Mouse (Mus musculus) spleen, adult 12 weeks (tissue): Measurements from ENCODE around the gene Ltb.

Source experiments
- DNase-seq: peaks from one replicate; pipeline ENCODE4 v3.0.0; 2022; ENCODE audit warnings: low spot score

The Ltb gene

GRCm38 (mm10) chr17:35165451-35166155, 28.6 kb upstream of the Ltb start:
- DNase-seq: no peak

- peak; percentile 45 for DNase-seq
Measured at GRCm38 (mm10) chr17:35166352-35167035, 27.7 kb upstream of the Ltb start.

GRCm38 (mm10) chr17:35167794-35168193, 26.4 kb upstream of the Ltb start:
- no peak for DNase-seq

- no peak for DNase-seq
Measured at GRCm38 (mm10) chr17:35168541-35169207, 25.6 kb upstream of the Ltb start.

GRCm38 (mm10) chr17:35172445-35173234, 21.6 kb upstream of the Ltb start:
- DNase-seq: no peak

DNA sequence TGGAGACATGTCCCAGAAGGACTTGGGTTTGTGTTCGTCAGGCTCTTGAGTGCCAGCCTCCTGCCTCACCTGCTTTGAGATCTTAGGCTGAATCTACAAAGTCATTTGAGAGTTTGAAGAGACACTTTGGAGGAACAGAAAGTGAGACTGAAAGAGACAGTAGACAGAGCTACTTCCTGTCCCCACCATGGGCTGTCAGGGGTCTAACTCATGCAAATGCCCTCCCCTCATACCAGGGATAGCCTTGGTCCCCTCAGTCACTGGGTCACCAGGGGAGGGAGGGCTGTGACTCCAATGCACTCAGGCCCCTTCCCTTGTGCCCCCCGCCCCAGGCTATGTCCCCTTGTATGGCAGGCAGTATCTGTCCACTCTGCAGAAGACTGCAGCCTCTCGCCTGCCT, 20.9 kb upstream of the Ltb start:
- no peak for DNase-seq

- no peak for DNase-seq
Measured at GRCm38 (mm10) chr17:35174201-35174977, 19.9 kb upstream of the Ltb start.

DNA sequence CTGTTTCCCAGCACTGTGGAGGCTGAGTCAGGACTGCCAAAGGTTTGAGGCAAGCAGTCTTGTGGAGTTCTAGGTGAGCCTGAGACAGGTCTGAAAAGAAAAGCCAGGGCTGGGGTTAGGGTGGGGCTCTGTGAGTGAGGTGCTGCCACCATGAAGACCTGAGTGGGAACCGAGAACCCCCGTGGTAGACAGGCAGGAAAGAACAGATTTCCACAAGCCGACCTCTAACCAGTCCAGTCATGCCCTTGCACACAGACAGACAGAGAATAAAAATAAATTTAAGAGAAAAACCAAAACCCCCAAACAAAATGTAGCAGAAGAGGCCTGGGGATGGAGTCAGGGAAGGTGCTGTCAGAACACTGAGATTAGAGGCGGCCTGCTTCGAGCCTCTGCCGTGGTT, 18.9 kb upstream of the Ltb start:
- DNase-seq: no peak

- no peak for DNase-seq
Measured at GRCm38 (mm10) chr17:35175968-35176367, 18.3 kb upstream of the Ltb start, which contains the start of gene Aif1. Gene Aif1, minus strand, starts transcription at chr17:35176068.

DNA sequence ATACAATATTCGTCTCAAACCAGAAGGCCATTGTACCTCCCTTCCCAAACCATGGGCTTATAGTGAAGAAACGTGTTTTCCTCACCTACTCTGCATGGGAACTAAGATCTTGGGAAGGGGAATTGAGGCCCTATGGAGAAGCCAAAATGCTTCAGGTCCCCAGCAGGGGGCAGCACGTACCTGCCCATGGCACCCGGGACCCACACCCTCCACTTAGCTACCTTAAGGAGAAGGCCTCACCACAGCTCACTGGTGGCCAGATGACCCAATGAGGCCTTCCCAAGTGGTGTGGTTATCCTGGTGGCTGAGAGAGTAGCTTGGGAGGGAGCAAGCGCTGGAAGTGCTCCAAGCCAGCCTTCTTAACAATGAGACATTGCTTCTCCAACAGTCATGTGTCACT, 15.7 kb upstream of the Ltb start:
- DNase-seq: peak; percentile 60

DNA sequence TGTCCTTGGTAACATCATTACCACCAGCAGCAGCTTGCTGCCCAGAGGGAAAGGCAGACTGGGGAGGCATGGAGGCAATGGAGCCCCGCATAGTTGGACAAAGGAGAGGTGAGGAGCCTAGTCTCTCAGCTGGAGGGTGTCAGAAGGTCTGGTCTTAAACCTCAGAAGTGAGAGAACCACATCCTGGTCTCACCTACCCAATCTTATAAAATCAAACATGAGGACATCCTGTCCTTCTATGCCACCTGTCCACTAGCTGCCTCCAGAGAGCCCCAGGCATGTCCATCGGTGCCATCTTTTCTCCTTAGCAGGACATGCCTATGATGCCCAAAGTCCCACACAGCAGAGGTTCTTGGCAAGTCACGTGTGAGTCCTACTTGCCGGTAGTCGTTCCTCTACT, 14.1 kb upstream of the Ltb start:
- DNase-seq: no peak

DNA sequence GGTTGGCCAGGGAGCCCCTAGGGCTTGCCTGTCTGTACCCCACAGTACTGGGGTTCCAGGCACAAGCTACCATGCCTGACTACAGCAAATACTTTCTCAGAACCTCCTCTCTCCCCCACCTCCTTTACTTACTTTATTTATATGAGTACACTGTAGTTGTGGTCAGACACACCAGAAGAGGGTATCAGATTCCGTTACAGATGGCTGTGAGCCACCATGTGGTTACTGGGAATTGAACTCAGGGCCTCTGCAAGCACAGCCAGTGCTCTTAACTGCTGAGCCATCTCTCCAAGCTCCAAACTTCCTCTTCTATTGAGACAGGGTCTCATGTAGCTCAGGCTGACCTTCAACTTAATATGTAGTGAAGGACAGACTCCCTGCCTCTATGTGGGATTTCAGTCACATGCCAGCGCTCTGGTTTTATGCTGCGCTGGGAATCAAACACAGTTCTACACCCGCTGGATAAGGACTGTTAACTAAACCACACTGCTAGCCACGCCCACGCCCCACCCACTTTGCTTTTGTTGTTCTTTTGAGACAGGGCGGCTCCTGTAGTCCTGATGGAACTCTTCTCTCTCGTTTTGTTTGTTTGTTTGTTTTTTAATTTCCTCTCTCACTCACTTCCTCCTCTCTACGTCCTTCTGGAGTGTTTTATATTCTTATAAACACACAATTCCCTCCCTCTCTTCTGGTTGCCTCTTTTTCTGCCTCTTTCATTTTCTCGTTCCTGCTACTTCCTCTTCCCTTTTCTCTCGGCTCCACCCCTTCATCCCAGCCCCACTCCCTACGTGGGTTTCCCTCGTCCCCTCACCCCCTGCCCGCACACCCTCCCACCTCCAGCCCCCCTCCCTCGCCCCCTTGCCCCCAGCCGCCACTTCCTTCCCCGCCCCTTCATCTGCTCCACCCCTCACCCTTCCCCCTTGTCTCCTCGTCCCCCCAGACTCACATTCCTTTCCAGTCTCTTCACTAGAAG, 8.3 kb upstream of the Ltb start:
- peak; percentile 61 for DNase-seq

DNA sequence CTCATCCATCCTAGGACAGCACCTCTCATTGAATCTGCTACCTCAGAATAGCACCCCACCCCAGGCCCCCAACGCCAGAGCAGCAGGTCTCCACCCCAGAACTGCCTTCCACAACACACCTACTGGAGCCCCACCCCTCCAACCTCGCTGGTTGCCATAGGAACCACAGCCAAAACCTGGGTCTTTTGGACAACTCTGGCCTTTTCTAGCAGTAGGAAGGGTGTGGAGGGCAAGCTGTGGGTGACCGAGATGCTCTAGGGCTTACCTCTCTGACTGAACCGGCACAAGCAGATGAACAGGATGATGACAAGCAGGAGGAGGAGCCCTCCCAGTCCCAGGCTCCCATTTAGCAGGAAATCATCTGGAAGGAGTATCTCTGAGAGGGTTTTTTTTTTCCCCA, 7.6 kb upstream of the Ltb start:
- peak; percentile 42 for DNase-seq

DNA sequence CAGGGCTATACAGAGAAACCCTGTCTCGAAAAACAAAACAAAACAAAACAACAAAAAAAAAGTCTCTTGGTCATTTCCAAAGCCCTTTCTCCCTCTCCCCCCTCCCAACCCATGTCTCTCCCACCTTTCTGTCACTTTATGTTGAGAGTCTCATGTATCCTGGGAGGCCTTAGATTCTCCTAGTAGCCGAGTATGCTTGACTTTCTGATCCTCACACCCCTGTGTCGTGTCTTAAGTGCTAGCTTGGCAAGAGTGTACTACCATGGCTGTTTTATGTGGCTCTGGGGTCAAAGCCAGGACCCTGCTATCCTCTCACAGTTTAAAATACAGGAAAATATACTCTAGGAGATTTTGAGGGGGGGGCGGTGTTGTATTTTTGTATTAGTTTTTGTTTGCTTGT, 6.9 kb upstream of the Ltb start:
- DNase-seq: no peak

GRCm38 (mm10) chr17:35187959-35188610, 6.2 kb upstream of the Ltb start, which contains the start of gene Lst1:
Gene Lst1, minus strand, starts transcription at chr17:35188439.
- no peak for DNase-seq

DNA sequence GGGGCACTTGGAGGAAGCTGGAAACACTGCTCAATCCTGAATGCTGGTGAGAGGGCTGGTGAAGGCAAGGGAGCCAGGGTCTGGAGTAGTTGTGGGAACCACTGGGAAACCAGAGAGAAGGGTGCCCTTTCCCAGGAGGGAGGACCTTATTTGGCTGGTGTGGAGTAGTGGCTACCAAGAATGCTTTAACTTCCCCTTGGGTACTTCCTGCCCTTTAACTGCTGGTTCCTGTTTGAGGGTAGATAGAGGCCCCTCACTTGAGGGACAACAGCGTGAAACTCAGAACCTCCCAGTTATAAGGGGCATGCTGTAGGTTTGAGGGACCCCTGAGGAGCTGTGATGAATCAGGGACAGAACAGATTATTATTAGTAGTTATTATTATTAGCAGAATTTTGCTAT, 5.1 kb upstream of the Ltb start:
- DNase-seq: no peak

DNA sequence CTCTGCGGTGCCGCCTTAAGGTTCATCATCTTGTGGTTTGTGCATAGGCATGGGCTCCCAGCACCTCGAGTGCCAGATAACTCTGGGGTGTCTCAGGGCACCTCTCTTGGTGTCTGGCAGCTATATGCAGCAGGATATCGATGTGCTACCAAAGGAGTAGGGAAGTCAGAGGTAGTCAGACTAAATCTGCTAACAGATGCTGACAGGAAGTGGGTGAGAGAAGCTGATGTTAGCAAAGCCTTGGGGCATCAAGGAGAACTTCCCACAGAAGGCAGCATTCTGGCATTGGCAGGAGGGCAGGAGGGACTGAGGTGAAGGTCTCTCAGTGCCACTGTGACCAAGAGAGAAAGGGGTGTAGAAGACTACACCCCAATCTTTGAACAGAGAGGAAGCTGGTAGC, 4.1 kb upstream of the Ltb start:
- DNase-seq: no peak

DNA sequence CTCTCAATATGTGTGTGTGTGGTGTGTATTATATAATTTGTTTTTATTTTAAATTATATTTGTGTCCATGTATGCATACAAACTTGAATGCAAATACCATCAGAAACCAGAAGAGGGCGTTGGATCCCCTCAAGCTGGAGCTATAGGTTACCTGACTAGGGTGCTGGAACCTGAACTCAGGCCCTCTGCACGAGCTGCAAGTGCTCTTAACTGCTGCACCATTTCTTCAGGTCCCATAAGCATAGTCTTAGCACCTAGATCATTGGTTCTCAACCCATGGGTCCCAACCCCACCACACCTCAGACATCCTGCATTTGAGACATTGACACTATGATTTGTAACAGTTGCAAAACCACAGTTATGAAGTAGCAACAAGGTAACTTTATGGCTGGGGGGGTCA, 2.5 kb upstream of the Ltb start:
- DNase-seq: no peak

DNA sequence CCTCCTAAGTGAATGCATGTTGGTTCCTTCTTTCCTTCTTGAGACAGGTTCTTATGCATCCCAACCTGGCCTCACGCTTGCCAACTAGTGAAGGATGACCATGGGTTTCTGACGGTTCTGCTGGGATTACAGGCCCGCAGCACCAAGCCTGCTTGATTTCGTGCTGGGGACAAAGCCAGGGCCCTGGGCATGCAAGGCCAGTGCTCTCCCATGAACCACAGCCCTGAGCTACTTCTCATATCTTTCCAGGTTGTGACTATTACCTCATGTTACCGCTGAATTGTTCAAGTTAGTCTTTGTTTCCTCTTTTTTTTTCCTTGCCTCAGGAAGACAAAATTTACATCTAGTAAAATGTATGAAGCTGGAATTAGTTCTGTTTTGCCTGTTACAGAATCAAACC, 1.3 kb upstream of the Ltb start:
- DNase-seq: no peak
